Mouse (Mus musculus): ENCODE measurements around the gene Knstrn.

The Knstrn gene

GRCm38 (mm10) chr2:118790551-118791525, 23.0 kb upstream of the Knstrn start:
- DNase-seq (ENCODE audit: low spot score), result no peak

- DNase-seq (ENCODE audit: low spot score), result no peak
Observed at GRCm38 (mm10) chr2:118791591-118792258, 22.1 kb upstream of the Knstrn start.

GRCm38 (mm10) chr2:118792259-118792613, 21.6 kb upstream of the Knstrn start:
- DNase-seq (ENCODE audit: low spot score), result no peak

DNA sequence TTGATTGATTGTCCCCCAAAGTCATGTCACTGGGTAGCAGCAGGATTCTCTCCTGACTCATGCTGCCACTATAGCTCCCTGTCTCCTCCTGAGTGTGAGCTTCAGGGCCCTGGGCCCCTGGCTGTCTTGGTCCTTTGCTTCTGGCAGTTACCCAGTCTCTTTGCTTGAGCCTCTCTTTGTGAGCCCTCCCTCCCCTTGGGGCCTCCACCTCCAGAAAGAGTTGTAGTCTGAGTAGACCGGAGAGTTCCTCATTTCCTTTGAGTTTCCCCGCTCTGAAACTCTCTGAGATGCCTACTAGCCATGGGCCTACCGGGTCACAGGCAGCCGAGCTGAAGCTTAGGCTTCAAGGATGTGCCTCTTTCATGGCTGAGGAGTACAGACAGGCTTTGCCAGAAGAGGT, 20.2 kb upstream of the Knstrn start:
- no peak for DNase-seq (ENCODE audit: low spot score)

DNA sequence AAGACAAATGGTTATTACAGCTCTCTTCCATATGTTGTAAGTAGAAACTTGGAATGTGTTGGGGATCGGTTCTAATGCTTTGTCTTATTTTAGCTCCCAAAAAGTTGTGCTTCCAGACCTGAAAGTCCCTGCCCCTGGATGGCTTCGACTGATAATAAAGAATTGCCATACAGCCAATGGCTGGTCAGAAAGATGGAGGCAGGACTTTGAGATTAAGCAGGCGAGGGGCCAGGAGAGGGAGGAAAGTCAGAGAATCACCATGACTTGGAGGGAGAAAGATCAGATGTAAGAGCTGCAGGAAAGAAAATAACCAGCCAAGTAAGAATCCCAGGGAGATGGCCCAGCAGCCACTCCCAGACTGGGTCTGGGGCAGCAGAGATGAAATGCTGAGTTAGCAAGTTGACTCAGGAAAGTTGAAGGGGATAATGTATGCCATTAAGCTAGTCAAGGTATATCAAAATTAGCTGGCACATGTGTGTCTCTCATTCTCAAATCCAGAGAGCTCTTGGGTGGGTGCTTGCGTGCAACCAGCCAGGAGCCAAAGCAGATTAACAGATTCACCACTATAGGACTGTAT, 11.2 kb upstream of the Knstrn start:
- no peak for DNase-seq (ENCODE audit: low spot score)

GRCm38 (mm10) chr2:118804474-118804873, 9.3 kb upstream of the Knstrn start:
- no peak for DNase-seq (ENCODE audit: low spot score)

DNA sequence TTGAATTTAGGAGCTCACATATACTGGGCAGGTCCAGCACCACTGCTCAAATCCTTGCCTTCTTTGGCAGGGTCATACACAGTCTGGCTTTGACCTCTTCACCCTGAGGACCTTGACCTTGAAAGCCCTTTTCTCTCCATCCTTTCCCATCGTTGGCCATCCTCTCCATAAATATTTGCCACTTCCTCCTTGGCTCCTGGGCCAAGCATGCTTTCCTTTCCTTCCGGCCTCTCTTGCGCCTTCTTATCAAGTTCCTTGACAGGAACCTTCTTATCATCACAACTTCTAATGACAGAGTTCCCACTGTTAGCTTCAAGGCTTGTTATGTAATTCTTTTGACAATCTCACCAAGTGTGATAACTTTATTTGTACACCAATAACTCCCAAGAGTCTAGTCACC, 8.7 kb upstream of the Knstrn start:
- DNase-seq (ENCODE audit: low spot score), result no peak

DNA sequence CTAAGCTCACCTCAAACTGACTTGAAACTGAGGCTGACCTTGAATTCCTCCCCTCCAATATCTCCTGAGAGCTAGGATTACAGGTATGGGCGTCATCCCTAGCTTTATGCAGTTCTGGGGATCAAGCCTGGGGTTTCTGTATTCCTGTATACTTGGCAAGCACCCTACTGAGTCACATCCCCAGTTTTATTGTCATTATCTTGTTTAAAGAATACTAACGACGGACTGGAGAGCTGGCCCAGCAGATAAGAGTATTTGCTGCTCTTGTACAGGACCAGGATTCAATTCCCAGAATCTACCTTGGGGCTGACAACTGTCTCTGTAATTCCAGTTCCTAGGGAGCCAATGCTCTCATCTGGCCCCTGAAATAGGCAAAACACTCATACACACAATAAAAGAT, 8.0 kb upstream of the Knstrn start:
- DNase-seq (ENCODE audit: low spot score), result no peak

- no peak for DNase-seq (ENCODE audit: low spot score)
Observed at GRCm38 (mm10) chr2:118806860-118807259, 6.9 kb upstream of the Knstrn start.

DNA sequence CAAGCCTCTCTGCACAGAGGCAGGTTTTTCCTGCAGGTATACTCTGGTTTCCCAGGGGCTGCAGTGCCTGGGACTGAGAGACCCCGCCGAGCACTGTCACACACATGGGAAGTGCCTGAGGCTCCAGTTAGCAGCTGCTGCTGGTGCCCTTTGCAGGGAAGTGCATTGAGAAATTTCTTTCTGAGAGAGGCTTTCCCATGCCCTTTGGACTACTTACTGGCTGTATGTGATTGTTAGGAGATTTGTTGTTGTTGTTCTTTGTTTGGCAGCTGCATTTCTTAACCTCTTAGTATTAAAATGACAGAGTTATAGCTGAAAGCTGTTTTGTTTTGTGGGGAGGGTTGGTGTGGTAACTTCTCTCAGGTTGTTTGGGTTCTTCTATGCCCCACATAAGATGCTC, 2.9 kb upstream of the Knstrn start:
- no peak for DNase-seq (ENCODE audit: low spot score)

- no peak for DNase-seq (ENCODE audit: low spot score)
Observed at GRCm38 (mm10) chr2:118812724-118813123, 1.1 kb upstream of the Knstrn start.

GRCm38 (mm10) chr2:118822800-118823199, 9.0 kb downstream of the Knstrn start:
- no peak for DNase-seq (ENCODE audit: low spot score)

GRCm38 (mm10) chr2:118824396-118824795, 10.6 kb downstream of the Knstrn start:
- DNase-seq (ENCODE audit: low spot score), result no peak

DNA sequence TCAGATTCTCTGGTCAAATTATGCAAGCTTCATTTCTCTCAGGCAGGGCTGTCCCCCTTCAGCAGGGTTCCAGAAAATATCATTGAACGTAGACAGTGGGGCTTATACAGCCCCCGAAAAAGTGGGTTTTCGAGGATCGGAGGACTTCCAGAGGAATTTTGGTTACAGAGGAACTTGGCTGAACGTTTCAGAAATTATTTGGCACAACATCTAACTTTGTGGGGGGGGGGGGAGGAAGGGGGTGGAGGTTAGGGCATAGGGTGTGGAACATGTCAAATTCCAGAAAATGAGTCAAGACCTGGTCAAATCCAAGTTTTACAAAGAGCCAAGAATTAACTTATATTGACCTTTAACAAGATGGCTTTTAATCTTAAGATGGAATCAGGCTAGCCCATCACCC, 15.3 kb downstream of the Knstrn start:
- no peak for DNase-seq (ENCODE audit: low spot score)

DNA sequence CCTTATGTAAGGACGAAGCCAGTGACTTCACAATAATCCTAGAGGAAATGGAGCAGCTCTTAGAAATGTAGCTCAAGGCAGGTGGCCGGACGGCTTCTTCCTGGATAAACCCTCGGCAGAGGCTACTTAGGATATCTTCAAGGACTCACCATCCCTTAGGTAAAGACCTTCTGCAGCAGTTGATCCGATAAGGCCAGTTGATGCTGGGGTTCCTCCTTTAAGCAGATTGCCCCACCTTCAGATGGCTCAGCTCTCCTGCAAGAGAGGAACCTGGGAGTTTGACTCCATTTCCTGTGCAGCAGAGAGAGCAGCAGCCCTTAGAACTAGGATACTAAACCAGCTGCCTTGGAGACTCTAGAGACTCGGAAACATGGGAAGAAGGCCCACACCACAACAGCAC, 20.3 kb downstream of the Knstrn start:
- no peak for DNase-seq (ENCODE audit: low spot score)

- no peak for DNase-seq (ENCODE audit: low spot score)
Observed at GRCm38 (mm10) chr2:118835115-118835514, 21.3 kb downstream of the Knstrn start.

DNA sequence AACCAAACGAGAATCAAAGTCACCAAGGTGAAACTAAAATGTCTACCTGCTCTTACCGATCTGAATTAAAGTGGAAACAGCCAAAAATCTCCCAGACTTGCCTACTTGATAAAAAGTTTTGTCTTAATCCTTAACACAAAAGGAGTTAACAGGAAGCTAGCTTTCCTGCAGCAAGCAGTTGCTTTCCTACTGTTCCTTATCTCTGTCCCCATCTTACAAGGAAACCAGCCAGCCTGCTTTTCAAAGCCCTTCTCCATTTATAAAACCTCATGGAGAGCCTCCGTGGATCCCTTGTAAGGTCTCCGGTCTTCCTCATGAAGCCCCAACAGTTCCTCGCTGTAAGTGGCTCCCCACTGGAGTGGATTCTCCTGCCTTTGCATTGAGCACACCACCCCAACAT, 24.5 kb downstream of the Knstrn start:
- DNase-seq (ENCODE audit: low spot score), result no peak

DNA sequence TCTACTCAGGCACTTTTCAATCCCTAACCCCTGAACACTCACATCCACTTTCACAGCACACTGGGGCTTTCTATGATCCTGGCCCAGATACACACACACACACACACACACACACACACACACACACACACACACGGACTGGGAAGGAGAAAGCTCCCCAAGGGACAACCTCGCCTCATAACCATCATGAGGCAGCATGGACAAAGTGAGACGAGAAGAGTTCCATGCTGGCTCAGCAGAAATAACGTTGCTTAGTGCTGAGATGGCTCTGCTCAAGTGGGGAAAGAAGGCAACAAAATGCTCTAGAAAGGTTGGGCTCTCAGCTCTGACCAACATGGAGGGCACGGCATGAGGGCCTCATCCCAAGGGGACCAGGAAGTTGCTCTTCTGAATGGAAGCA, 27.4 kb downstream of the Knstrn start:
- DNase-seq (ENCODE audit: low spot score), result no peak

- no peak for DNase-seq (ENCODE audit: low spot score)
Observed at GRCm38 (mm10) chr2:118841774-118842173, 28.0 kb downstream of the Knstrn start.

- no peak for DNase-seq (ENCODE audit: low spot score)
Observed at GRCm38 (mm10) chr2:118844427-118844826, 30.6 kb downstream of the Knstrn start.

GRCm38 (mm10) chr2:118846246-118846645, 32.4 kb downstream of the Knstrn start:
- no peak for DNase-seq (ENCODE audit: low spot score)

DNA sequence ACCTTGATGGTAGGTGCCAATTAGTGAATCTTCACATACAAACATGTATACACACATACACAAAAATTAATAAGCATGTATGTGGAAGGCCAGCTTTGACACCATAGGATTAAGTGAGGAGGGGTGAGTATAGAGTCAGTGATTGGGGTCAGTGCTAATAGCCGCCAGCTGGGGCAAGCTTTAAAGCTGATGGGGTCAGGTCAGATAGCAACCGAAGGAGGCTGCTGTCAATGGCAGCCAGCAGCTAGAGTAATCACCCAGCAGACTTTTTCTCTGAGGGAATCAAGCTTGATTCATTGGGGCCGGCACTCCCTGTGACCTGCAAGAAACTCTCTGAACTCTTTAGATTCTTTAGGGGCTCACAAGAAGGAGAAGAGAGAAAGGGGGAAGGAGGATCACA, 38.0 kb downstream of the Knstrn start:
- no peak for DNase-seq (ENCODE audit: low spot score)
